Mouse (Mus musculus) cerebellum, adult 18-20 months (tissue): ENCODE results near the gene Eif2b2.

Experiments used
- DNase-seq, 2 experiments: peaks; one replicate each; pipeline ENCODE4 v3.0.0; 2021

Eif2b2 gene

GRCm38 (mm10) chr12:85219236-85219904 lies at the start of gene Eif2b2:
Gene Eif2b2 (plus strand): TSS chr12:85219481.
- DNase-seq: peak; percentile 99

DNA sequence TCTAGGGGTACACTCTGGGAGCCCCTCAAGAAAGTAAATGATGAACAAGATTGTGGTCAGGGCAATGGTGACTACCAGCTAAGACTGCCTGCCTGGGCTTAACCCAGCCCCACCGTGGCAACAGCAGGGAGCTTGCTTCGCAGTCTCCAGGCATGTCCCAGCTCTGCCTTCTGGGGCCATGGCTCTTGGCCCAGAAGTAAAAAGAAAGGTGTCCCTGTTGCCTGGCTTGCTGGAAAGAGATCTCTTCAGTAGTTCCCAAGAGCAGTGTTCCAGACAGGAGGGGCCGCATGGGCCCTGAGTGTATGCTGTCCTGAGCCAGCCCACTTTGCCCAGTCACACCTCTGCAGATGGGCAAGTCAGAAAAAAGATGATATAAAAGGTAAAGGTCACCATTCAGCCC lies 49.4 kb upstream of the Eif2b2 start:
- DNase-seq: peak in 1 of 2 experiments; percentile 30

DNA sequence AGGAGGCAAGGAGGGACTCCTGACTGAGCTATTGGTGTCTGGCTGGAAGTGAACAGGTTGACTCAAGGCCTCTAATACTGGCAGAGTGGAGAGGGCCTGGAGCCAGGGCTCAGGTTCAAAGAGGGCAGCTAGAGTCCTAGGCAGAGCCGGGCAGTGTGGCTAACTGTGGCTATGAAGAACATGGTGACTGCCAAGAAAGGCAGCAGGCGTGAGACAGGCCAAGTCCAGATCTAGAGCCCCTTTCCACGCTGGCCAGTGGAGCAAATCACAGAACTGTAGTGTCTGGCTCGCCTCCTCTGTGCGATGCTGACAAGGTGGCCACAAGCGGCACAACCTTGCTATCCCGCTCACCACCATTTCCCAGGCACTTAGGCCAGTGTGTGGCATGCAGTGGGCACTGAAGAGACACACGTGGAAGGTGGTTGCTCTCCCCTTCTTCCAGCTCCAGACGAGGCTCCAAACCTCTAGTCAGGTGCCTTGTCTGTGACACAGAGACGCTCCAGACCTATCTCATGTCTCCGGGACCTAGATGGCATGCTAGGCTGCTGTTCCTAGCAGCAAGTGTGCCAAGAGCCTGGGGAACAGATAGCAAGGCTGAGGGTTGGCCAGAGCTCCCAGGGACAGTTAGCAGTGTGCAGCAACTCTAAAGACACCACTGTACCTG lies 48.9 kb upstream of the Eif2b2 start:
- peak; percentile 39 to 58 for DNase-seq

DNA sequence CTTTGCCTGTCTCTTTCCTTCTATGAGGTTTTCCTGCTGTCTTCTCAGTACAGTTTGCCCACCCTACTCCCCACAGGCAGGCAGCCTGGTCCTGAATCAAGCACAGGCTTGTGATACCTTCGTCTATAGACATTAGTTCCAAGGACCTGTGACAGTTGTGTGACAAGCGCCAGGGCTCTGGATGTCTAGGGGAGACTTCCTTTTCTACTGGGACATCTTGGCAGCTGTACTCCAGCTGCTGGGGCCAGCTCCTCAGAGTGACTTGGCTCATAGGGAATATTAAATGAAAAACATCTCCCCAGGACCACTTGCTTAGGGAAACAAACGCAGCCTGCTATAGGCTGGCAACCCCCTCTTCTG lies 48.4 kb upstream of the Eif2b2 start:
- no peak for DNase-seq

GRCm38 (mm10) chr12:85174016-85174415 lies 45.3 kb upstream of the Eif2b2 start:
- no peak for DNase-seq

- no peak for DNase-seq
These were observed 44.1 kb upstream of the Eif2b2 start for GRCm38 (mm10) chr12:85175087-85175675.

GRCm38 (mm10) chr12:85175926-85176845 lies 43.1 kb upstream of the Eif2b2 start:
- no peak for DNase-seq

GRCm38 (mm10) chr12:85176846-85177523 lies 42.3 kb upstream of the Eif2b2 start:
- peak in 1 of 2 experiments; percentile 24 for DNase-seq

- DNase-seq: no peak
These were observed 41.5 kb upstream of the Eif2b2 start, which contains the start of gene Pgf for GRCm38 (mm10) chr12:85177740-85178239. Gene Pgf (minus strand): TSS chr12:85177790.

DNA sequence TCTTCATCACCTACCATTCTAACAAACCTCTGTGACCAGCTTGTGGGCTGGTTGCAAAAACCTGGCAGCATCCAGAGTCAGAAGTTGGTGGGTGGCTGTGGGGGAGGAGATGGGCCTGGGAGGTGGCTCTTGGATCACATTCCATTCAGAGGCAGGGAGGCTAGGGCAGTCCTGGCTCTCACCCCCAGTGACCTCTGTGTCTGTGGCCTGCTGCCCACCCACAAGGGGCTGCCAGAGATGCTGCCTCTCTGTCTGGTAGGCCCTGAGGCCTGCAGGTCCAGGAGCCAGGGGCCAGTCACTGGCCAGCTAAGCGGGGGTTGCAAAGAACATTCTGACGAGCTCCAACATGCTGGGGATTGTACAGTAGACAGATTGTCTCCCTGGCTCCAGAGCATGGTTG lies 41.0 kb upstream of the Eif2b2 start:
- no peak for DNase-seq

DNA sequence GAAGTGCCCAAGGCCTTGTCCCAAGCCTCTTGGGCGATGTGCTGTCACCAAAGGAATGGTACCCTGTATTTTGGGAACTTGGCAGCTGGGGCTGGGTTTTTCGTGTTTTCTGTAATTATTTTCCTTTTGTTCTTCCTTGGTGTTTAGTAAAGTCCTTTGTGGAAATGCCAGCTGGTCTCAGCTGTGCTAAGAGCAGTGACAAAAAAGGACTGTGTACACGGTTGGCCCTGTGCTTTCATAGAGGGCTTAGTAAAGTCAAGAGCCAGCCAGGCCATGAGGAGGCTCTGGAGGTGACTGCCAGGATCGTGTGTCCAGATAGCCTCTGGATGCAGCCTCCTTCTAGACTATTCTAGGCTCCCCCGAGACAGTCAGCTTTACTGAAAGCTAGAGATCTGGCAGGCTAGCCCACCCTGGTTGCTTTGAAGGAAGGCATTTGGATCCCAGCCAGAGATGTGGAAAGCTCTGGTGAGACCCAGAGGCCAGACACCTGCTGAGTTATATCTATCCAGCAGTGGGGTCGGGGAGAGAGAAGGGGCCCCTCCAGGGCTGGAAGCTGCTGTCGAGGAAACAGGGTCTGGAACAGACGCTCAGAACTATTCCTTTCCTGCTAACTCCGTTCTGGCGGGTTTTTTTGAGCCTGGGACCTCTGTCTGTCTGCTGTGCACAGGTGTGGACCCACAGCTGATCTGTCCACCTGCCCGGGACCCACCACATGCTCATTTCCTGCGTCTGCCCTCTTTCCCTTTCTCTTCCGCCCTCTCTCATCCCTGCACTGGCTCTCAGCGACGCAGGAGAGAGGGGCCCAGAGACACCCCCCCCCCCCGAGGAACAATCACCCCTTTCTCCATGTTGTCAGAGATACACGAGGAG lies 37.6 kb upstream of the Eif2b2 start:
- DNase-seq: no peak

GRCm38 (mm10) chr12:85182345-85182643 lies 37.0 kb upstream of the Eif2b2 start:
- no peak for DNase-seq

DNA sequence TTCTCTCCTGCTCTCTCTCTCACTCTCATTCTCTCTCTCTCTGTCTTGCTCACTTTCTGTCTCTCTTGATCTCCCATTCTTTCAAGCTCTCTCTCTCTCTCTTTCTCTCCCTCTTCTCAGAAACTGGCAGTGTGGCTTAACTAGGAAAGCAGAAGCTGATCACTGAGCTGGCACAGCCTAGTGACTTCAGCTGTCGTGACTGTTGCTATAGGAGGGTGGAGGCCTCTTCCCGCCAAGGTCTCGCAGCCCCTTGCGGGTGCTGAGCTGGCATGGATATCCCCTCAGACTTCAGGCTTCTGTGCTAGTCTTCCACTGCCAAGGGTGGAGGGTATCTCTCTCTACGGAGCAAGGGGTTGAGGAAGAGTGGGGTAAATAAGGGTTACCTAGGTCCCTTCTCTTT lies 36.4 kb upstream of the Eif2b2 start:
- DNase-seq: no peak

DNA sequence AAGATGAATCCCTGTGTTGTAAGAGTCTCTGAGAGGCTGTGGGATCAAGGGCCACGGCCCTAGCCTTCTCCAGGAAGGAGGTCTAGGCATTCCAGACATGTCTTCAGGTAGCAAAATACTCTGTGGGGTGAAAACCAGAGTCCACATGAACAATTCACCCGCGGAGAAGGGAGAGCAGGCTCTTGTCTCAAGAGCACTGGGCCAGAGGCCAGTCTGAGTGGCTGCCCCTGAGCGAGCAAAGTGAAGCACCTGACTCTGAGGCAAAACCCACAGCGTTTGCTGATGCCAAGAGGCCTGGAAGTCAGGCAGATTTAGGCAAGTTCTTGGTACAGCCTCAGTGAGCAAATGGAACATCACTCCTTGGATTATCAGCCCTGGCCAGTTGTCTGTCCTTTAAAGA lies 35.2 kb upstream of the Eif2b2 start:
- no peak for DNase-seq

GRCm38 (mm10) chr12:85185810-85186209 lies 33.5 kb upstream of the Eif2b2 start:
- DNase-seq: no peak

- DNase-seq: no peak
These were observed 32.9 kb upstream of the Eif2b2 start for GRCm38 (mm10) chr12:85186361-85186760.

GRCm38 (mm10) chr12:85190290-85190689 lies 29.0 kb upstream of the Eif2b2 start:
- no peak for DNase-seq

DNA sequence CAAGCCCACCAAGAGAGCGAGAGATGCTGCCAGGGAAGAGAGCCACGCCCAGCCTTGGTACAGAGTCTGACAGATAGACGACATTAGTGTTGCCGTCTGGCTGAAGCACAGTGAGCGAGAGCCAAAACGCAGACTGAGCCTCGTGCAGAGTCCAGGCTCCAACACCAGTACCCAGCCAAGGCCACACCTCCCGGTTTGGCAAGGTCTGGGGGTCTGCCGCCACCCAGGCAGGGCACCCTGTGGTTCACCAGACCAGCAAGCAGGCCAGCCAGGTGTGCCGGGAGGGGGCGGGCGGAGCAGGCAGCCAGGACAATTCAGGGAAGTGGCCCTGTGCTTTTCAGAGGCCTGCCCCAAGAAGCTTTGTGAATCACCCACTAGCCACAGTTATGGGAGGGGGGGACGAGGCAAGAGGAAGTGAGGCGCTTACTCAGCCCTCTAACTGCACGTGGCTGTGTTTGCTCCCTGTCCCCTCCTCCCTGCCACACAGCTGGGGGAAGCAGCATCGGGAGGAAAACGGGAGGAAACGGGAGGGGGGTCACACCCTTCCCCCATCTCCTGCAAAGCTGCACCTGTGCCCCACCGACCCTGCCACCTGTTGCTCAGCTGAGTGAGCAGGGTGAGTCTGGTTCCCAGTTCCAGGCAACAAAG lies 26.7 kb upstream of the Eif2b2 start:
- no peak for DNase-seq

GRCm38 (mm10) chr12:85193146-85193545 lies 26.1 kb upstream of the Eif2b2 start:
- DNase-seq: no peak

GRCm38 (mm10) chr12:85193923-85194622 lies 25.2 kb upstream of the Eif2b2 start:
- DNase-seq: no peak
